Mouse (Mus musculus): ENCODE measurements around the gene Dvl1. TPM values are rescaled to one million over a fixed set of nuclear protein-coding genes. Genes with fewer than 3 reads are reported as not detected.
A peak's percentile ranks its signal among the peaks of the same experiment; 100 is the strongest.

Gene Dvl1
- total and polyA plus RNA-seq, 3 experiments: 23.9 to 55.1 (median 25.8) TPM

GRCm38 (mm10) chr4:155829866-155830265 lies 17.3 kb upstream of the Dvl1 start:
- DNase-seq (ENCODE audit: extremely low read depth): no peak
- no peak overlapping the region for H3K4me2 ChIP-seq (ENCODE audit: insufficient read depth, low read depth, poor library complexity, severe bottlenecking)
- H3K27me3 ChIP-seq (replicated peaks): no peaks in the 10 kb centered on the region
- in situ Hi-C loops (cut with MboI; ENCODE audit: low pct_ligation_motif_present, low pct_unique_long_range_greater_than_20kb, low sequenced_read_pairs) (loop anchor here (10.0 kb wide), 1 partner anchor 115 kb away; the partner anchor contains the start of gene Ube2j2), dilution Hi-C loops (cut with MboI; ENCODE audit: extremely low pct_ligation_motif_present, extremely low pct_unique_long_range_greater_than_20kb, low sequenced_read_pairs) (no loop called here)
- H3K27ac ChIP-seq (ENCODE audit: insufficient read depth, low read depth): no peak overlapping the region
- no peaks in the 10 kb centered on the region for H3K9me3 ChIP-seq (replicated peaks; ENCODE audit: low read length)
- H3K36me3 ChIP-seq (replicated peaks in 1 of 2; ENCODE audit: control insufficient read depth in 1 of 2, insufficient read depth in 1 of 2, low read length in 1 of 2): peaks cover 17 to 65% of the 10 kb centered on the region in 2 experiments
- peaks cover 7 to 29% of the 10 kb centered on the region in 2 experiments for H3K4me1 ChIP-seq (ENCODE audit: control insufficient read depth in 1 of 2, insufficient read depth in 2 of 2)
- no peak overlapping the region for H3K4me3 ChIP-seq (replicated peaks in 1 of 3; ENCODE audit: low read depth in 2 of 3, low read length in 2 of 3, poor library complexity in 1 of 3)
- H3K9ac ChIP-seq (ENCODE audit: insufficient read depth, low read depth): no peak overlapping the region
- H3K79me2 ChIP-seq (replicated peaks; ENCODE audit: control insufficient read depth, extremely low read depth, insufficient read depth, poor library complexity, severe bottlenecking): peaks cover 20% of the 10 kb centered on the region
- TF ChIP-seq SIN3A (IDR thresholded peaks at IDR 0.05; ENCODE audit: low read length) (no peak), E2F4 (IDR thresholded peaks at IDR 0.05; ENCODE audit: insufficient replicate concordance, low read depth, low read length) (no peak), ZNF384 (IDR thresholded peaks at IDR 0.05; ENCODE audit: low read depth, low read length) (no peak), POLR2AphosphoS2 (IDR thresholded peaks at IDR 0.05; ENCODE audit: low read depth, low read length) (no peak), ZMIZ1 (IDR thresholded peaks at IDR 0.05; ENCODE audit: low read depth, low read length) (no peak), JUN (IDR thresholded peaks at IDR 0.05; ENCODE audit: insufficient read depth, low read depth, low read length) (no peak), JUND (conservative IDR thresholded peaks at IDR 0.05; ENCODE audit: low read depth, low read length) (no peak), NRF1 (IDR thresholded peaks at IDR 0.05; ENCODE audit: low read depth, low read length) (no peak), KAT2A (IDR thresholded peaks at IDR 0.05; ENCODE audit: insufficient replicate concordance, low read length) (no peak), ZKSCAN1 (IDR thresholded peaks at IDR 0.05; ENCODE audit: borderline replicate concordance, low read depth, low read length) (no peak), GABPA (IDR thresholded peaks at IDR 0.05; ENCODE audit: insufficient replicate concordance, low read depth, low read length) (no peak), HCFC1 (IDR thresholded peaks at IDR 0.05; ENCODE audit: low read depth, low read length) (no peak), CTCF (conservative IDR thresholded peaks at IDR 0.05 in 1 of 2, IDR thresholded peaks at IDR 0.05 in 1 of 2; ENCODE audit: low read depth in 2 of 2, low read length in 2 of 2) (no peak), POLR2A (IDR thresholded peaks at IDR 0.05; ENCODE audit: low read depth, low read length) (no peak), MYC (IDR thresholded peaks at IDR 0.05; ENCODE audit: low read depth, low read length) (no peak), ETS1 (conservative IDR thresholded peaks at IDR 0.05; ENCODE audit: low read depth, low read length) (no peak), TCF12 (IDR thresholded peaks at IDR 0.05; ENCODE audit: low read depth, low read length) (no peak), MAX (IDR thresholded peaks at IDR 0.05; ENCODE audit: low read length) (no peak)

GRCm38 (mm10) chr4:155830596-155830995 lies 16.6 kb upstream of the Dvl1 start:
- H3K4me3 ChIP-seq (replicated peaks in 1 of 3; ENCODE audit: low read depth in 2 of 3, low read length in 2 of 3, poor library complexity in 1 of 3): no peak overlapping the region
- H3K27ac ChIP-seq (ENCODE audit: insufficient read depth, low read depth): no peak overlapping the region
- in situ Hi-C loops (cut with MboI; ENCODE audit: low pct_ligation_motif_present, low pct_unique_long_range_greater_than_20kb, low sequenced_read_pairs) (loop anchor here (10.0 kb wide), 1 partner anchor 114 kb away; the partner anchor contains the start of gene Ube2j2), dilution Hi-C loops (cut with MboI; ENCODE audit: extremely low pct_ligation_motif_present, extremely low pct_unique_long_range_greater_than_20kb, low sequenced_read_pairs) (no loop called here)
- DNase-seq (ENCODE audit: extremely low read depth): no peak
- H3K79me2 ChIP-seq (replicated peaks; ENCODE audit: control insufficient read depth, extremely low read depth, insufficient read depth, poor library complexity, severe bottlenecking): peaks cover 20% of the 10 kb centered on the region
- no peaks in the 10 kb centered on the region for H3K9me3 ChIP-seq (replicated peaks; ENCODE audit: low read length)
- peaks cover 11 to 62% of the 10 kb centered on the region in 2 experiments for H3K36me3 ChIP-seq (replicated peaks in 1 of 2; ENCODE audit: control insufficient read depth in 1 of 2, insufficient read depth in 1 of 2, low read length in 1 of 2)
- H3K9ac ChIP-seq (ENCODE audit: insufficient read depth, low read depth): no peak overlapping the region
- no peaks in the 10 kb centered on the region for H3K27me3 ChIP-seq (replicated peaks)
- peak; percentile 34; the same call in 1 of the 2 replicates for TF ChIP-seq MYC (IDR thresholded peaks at IDR 0.05; ENCODE audit: low read depth, low read length)
- no peak for TF ChIP-seq GABPA (IDR thresholded peaks at IDR 0.05; ENCODE audit: insufficient replicate concordance, low read depth, low read length)
- H3K4me2 ChIP-seq (ENCODE audit: insufficient read depth, low read depth, poor library complexity, severe bottlenecking): no peak overlapping the region; the same call in 1 of the 2 replicates
- peaks cover 7 to 29% of the 10 kb centered on the region in 2 experiments for H3K4me1 ChIP-seq (ENCODE audit: control insufficient read depth in 1 of 2, insufficient read depth in 2 of 2)

All from CH12.LX (cell line).